Mouse (Mus musculus) heart, postnatal 0 days (tissue): ENCODE measurements around the gene Tspan33.

ENCODE experiments used
- CTCF ChIP-seq: IDR thresholded peaks from 2 replicates; pipeline ENCODE4 v1.5.1; 2016; ENCODE audit warnings: antibody characterized with exemption, control low read depth, low read depth
- EP300 ChIP-seq: IDR thresholded peaks from 2 replicates; pipeline ENCODE4 v1.6.1; 2016; ENCODE audit warnings: antibody characterized with exemption, low read depth

- TF ChIP-seq EP300 (no peak), CTCF (no peak)
Observed at GRCm38 (mm10) chr6:29697139-29697538, 3.1 kb downstream of the Tspan33 start.
